Mouse (Mus musculus): ENCODE data around the gene Borcs5. TPM values are rescaled to one million over a fixed set of nuclear protein-coding genes. Genes with fewer than 3 reads are reported as not detected.

Gene Borcs5
- 15.8 and 16.4 TPM in 2 replicates for polyA plus RNA-seq (2015; fragmentation: Nextera tagmentation; extraction: Ambion mirVana)

DNA sequence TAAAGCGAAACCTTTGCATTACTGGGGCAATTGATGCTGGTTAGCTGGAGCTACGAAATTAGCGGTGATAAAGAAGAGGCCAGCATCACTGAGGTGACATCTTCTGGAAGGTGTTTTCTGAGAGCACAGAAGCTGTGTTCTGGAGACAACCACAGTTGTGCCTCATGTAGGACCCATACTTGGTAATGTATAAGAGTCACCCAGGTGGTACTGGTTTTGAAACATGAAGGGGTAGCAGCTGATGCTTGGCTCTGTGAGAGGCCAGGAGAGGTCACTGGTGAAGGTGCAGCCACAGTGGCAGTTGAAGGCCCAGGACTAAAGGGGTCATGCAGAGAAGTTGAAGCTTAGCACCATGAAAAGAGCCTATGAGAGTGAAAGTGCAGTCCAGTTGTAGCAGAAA, at the start of gene Borcs5:
Gene Borcs5, plus strand, starts transcription at position 301 of the 400 bp plus-strand sequence.
- 84% methylated on average over 3 of the region's 3 CpGs for WGBS
- Histone ChIP-seq H3K4me2 (no peak within 1 kb of the TSS), H3K9ac (no peak within 1 kb of the TSS), H3K36me3 (no peaks in the 10 kb centered on the region), H3K27me3 (no peaks in the 10 kb centered on the region), H3K4me1 (peaks cover 7% of the 10 kb centered on the region), H3K27ac (no peak within 1 kb of the TSS), H3K9me3 (replicated peaks) (no peaks in the 10 kb centered on the region), H3K4me3 (replicated peaks) (no peak within 1 kb of the TSS)
- no peak for ATAC-seq (replicated peaks; ENCODE audit: low FRiP score)

GRCm38 (mm10) chr6:134591614-134592013, 47.7 kb upstream of the Borcs5 start:
- no peak for ATAC-seq (replicated peaks; ENCODE audit: low FRiP score)
- Histone ChIP-seq H3K4me1 (peaks cover 19% of the 10 kb centered on the region), H3K4me2 (no peak overlapping the region), H3K4me3 (replicated peaks) (no peak overlapping the region), H3K27me3 (no peaks in the 10 kb centered on the region), H3K9ac (no peak overlapping the region), H3K27ac (no peak overlapping the region), H3K9me3 (replicated peaks) (no peaks in the 10 kb centered on the region), H3K36me3 (no peaks in the 10 kb centered on the region)
- 77% methylated on average over 2 of the region's 2 CpGs for WGBS

- Histone ChIP-seq H3K27me3 (no peaks in the 10 kb centered on the region), H3K4me2 (peak overlapping the region; percentile 27), H3K9ac (no peak overlapping the region), H3K36me3 (no peaks in the 10 kb centered on the region), H3K4me1 (peaks cover 14% of the 10 kb centered on the region), H3K9me3 (replicated peaks) (no peaks in the 10 kb centered on the region), H3K27ac (peak overlapping the region; percentile 48), H3K4me3 (replicated peaks) (no peak overlapping the region)
- peak; percentile 40 for ATAC-seq (replicated peaks; ENCODE audit: low FRiP score)
- 61% methylated on average over 21 of the region's 21 CpGs for WGBS
These were observed 44.5 kb upstream of the Borcs5 start for GRCm38 (mm10) chr6:134594569-134595442.

- Histone ChIP-seq H3K4me3 (replicated peaks) (no peak overlapping the region), H3K9ac (no peak overlapping the region), H3K4me2 (no peak overlapping the region), H3K4me1 (peaks cover 33% of the 10 kb centered on the region), H3K9me3 (replicated peaks) (no peaks in the 10 kb centered on the region), H3K36me3 (no peaks in the 10 kb centered on the region), H3K27me3 (no peaks in the 10 kb centered on the region), H3K27ac (peak overlapping the region; percentile 69)
- 60% methylated on average over 6 of the region's 6 CpGs for whole genome bisulfite sequencing
- peak; percentile 74 for ATAC-seq (replicated peaks; ENCODE audit: low FRiP score)
These were observed 41.6 kb upstream of the Borcs5 start for GRCm38 (mm10) chr6:134597651-134598229.

- Histone ChIP-seq H3K9me3 (replicated peaks) (no peaks in the 10 kb centered on the region), H3K27ac (no peak overlapping the region), H3K36me3 (no peaks in the 10 kb centered on the region), H3K4me3 (replicated peaks) (no peak overlapping the region), H3K27me3 (no peaks in the 10 kb centered on the region), H3K9ac (no peak overlapping the region), H3K4me2 (no peak overlapping the region), H3K4me1 (peaks cover 40% of the 10 kb centered on the region)
- no peak for ATAC-seq (replicated peaks; ENCODE audit: low FRiP score)
- WGBS, result 41% methylated on average over 1 of the region's 1 CpGs
These were observed 40.1 kb upstream of the Borcs5 start for GRCm38 (mm10) chr6:134599239-134599638.

- Histone ChIP-seq H3K36me3 (no peaks in the 10 kb centered on the region), H3K27ac (peak overlapping the region; percentile 90)
- ATAC-seq (replicated peaks; ENCODE audit: low FRiP score), result no peak
These were observed 38.2 kb upstream of the Borcs5 start for GRCm38 (mm10) chr6:134601130-134601529.

DNA sequence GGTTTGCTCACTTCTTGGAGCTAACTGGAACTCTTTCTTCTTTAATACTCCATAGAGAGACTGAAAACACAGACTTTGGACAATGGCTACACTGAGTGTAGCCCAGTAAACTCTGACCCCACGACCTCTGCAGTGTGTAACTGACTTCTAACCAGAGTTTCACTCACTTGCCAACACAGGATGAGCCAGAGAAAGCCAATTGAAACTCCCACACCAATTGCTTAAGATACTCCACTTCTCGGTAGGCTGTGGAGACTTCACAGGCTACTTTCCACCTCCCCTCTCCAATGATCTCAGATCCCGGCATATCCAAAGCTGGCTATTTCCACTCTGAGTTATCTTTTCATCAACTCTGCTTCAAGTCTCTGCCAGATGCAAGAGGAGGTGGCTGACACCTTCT, 37.5 kb upstream of the Borcs5 start:
- ATAC-seq (replicated peaks; ENCODE audit: low FRiP score), result 0 out of 2 replicates have a peak, but pooled peaks have one; percentile 7
- no peak overlapping the region for H3K9ac ChIP-seq
- no peaks in the 10 kb centered on the region for H3K36me3 ChIP-seq
- 8% methylated on average over 3 of the region's 3 CpGs for WGBS
- peak overlapping the region; percentile 31; the same call in 1 of the 2 replicates for H3K4me2 ChIP-seq
- H3K4me1 ChIP-seq, result peaks cover 36% of the 10 kb centered on the region
- H3K9me3 ChIP-seq (replicated peaks), result no peaks in the 10 kb centered on the region
- H3K27ac ChIP-seq, result peak overlapping the region; percentile 90
- no peaks in the 10 kb centered on the region for H3K27me3 ChIP-seq
- no peak overlapping the region for H3K4me3 ChIP-seq (replicated peaks)

More at GRCm38 (mm10) chr6:134601130-134601529, 38.2 kb upstream of the Borcs5 start:
- WGBS, result 47% methylated on average over 7 of the region's 7 CpGs
- H3K4me2 ChIP-seq, result no peak overlapping the region
- no peaks in the 10 kb centered on the region for H3K9me3 ChIP-seq (replicated peaks)
- H3K27me3 ChIP-seq, result no peaks in the 10 kb centered on the region
- peaks cover 30% of the 10 kb centered on the region for H3K4me1 ChIP-seq
- no peak overlapping the region for H3K4me3 ChIP-seq (replicated peaks)
- H3K9ac ChIP-seq, result no peak overlapping the region

DNA sequence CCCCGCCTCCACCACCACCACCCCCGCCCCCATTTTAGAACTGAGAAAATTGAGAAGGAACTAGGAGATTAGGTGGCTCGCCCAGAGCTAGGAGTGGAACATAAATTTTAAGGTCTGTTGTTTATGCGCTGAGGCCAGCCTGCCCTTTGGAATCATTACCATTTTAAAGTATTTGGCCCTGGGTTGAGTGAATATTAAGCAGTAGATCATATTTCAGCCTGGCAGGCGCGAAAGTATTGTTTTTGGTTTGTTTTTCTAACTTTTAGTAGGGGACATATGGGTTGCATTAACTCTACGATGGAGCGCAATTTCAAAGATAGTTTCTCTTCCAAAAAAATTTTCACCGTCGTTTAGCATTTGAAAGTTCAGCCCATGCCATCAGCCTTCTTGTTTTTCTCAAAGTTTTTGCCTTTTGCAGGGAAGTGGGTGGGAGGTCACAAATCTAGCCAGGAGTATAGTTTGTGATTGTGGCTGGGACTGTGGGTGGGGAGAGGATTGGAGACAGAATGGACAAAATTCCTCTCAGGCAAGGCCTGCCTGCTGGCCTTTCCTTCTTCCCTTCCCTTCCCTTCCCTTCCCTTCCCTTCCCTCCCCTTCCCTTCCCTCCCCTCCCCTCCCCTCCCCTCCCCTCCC, 36.8 kb upstream of the Borcs5 start:
- WGBS, result 11% methylated on average over 10 of the region's 10 CpGs
- peak; percentile 63; the same call in 1 of the 2 replicates for ATAC-seq (replicated peaks; ENCODE audit: low FRiP score)
- H3K4me2 ChIP-seq, result peak overlapping the region; percentile 37
- H3K9me3 ChIP-seq (replicated peaks), result no peaks in the 10 kb centered on the region
- H3K27me3 ChIP-seq, result no peaks in the 10 kb centered on the region
- H3K4me1 ChIP-seq, result peaks cover 40% of the 10 kb centered on the region
- no peak overlapping the region for H3K9ac ChIP-seq
- H3K4me3 ChIP-seq (replicated peaks), result no peak overlapping the region
- H3K36me3 ChIP-seq, result no peaks in the 10 kb centered on the region
- peak overlapping the region; percentile 86 for H3K27ac ChIP-seq

DNA sequence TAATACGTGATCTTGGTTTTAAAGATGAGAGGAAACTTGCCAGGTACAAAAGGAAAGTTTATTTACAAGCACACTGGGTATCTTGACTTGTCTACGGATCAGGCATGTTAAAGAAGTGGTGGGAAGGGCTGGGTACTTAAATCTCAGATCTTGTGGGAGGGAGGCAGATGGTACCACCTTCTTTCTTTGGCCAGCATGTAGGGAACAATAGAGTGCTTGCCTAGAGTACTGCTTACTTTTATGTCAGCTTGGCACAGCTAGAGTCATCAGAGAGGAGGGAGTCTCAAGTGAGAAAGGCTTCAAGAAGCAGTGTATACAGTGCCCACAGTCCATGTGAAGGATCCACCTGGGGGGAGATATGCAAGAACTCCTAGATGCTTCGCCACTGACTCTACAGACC, 34.1 kb upstream of the Borcs5 start:
- WGBS, result 91% methylated on average over 3 of the region's 3 CpGs
- Histone ChIP-seq H3K4me3 (replicated peaks) (no peak overlapping the region), H3K9me3 (replicated peaks) (no peaks in the 10 kb centered on the region), H3K27me3 (no peaks in the 10 kb centered on the region), H3K27ac (no peak overlapping the region), H3K4me1 (peaks cover 50% of the 10 kb centered on the region), H3K9ac (no peak overlapping the region), H3K4me2 (no peak overlapping the region), H3K36me3 (no peaks in the 10 kb centered on the region)
- no peak for ATAC-seq (replicated peaks; ENCODE audit: low FRiP score)

DNA sequence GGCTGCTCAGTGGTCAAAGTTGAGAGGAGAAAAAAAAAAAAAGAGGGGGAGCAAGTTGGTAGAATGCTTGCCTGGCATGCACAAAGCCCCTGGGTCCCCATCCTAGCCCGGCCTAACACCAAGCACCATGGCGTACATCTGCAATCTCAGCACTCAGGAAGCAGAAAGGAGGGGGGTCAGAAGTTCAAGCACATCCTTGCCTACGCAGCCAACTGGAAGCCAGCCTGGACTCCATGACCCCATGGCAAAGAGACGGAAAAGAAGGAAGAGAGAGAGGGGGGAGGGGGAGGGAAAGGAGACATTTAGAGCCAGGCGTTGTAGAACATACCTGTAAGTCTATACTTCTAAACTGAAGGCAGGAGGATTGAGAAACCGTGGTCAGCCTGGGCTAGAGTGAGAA, 32.8 kb upstream of the Borcs5 start:
- H3K9me3 ChIP-seq (replicated peaks), result no peaks in the 10 kb centered on the region
- ATAC-seq (replicated peaks; ENCODE audit: low FRiP score), result no peak
- no peak overlapping the region for H3K9ac ChIP-seq
- peak overlapping the region; percentile 78 for H3K27ac ChIP-seq
- no peak overlapping the region for H3K4me3 ChIP-seq (replicated peaks)
- peaks cover 50% of the 10 kb centered on the region for H3K4me1 ChIP-seq
- H3K27me3 ChIP-seq, result no peaks in the 10 kb centered on the region
- 30% methylated on average over 6 of the region's 6 CpGs for WGBS
- no peaks in the 10 kb centered on the region for H3K36me3 ChIP-seq
- H3K4me2 ChIP-seq, result 0 out of 2 replicates have a peak overlapping the region, but pooled peaks have one; percentile 4

DNA sequence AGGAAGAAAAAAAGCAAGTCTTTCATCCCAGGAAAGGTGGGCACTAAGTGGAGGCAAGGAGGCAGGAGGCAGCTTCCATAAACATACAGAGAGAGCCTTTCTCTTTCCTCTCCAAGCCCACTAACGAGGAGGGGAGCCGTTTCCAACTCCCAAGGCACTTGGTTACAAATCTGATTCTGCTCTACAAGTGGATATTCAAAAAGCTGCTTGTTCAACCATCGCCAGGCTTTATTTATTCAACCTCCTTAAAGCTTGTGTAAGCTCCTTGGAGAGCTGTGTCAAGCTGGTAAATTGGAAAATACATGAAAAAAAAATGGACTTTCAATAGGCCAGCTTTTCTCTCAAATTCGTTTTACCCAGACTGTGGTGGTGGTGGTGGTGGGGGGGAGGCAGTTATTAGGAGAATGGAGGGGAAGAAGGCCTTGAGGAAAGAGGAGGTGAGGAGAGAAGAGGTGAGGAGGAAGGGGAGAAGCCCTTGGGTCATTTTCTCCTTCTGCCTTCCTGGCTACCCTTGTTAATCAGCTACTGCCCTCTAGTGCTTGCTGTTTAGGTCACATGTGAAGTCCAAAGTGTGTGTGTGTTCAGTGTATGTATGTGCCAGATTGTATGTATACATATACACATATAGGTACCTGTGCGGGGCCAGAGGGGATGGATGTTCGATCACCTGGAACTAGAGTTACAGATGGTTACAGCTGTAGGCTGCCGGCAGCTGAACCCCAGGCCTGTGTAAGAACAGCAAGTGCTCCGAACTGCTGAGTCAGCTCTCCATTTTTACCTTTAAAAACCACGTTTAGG, 32.2 kb upstream of the Borcs5 start:
- Histone ChIP-seq H3K36me3 (no peaks in the 10 kb centered on the region), H3K4me3 (replicated peaks) (no peak overlapping the region), H3K27ac (peak overlapping the region; percentile 78), H3K27me3 (no peaks in the 10 kb centered on the region), H3K9me3 (replicated peaks) (no peaks in the 10 kb centered on the region), H3K4me1 (peaks cover 44% of the 10 kb centered on the region), H3K4me2 (0 out of 2 replicates have a peak overlapping the region, but pooled peaks have one; percentile 4), H3K9ac (no peak overlapping the region)
- WGBS, result 39% methylated on average over 9 of the region's 9 CpGs
- ATAC-seq (replicated peaks; ENCODE audit: low FRiP score), result peak; percentile 47
